Mouse (Mus musculus) heart, postnatal 0 days (tissue): ENCODE measurements around the gene Vmn2r13. TPM values are rescaled to one million over a fixed set of nuclear protein-coding genes. Genes with fewer than 3 reads are reported as not detected.
"Not testable (repeated sequence)": the region's sequence is repeated elsewhere in the genome, so short reads cannot be mapped to it uniquely, and the experiment has no call there.

Experiments
- ATAC-seq: fragments of 200-750 bp; cut with Nextera tagmentation; 2 replicates; pipeline ENCODE4 v1.8.0; 2017; ENCODE audit warnings: low read depth, moderate number of reproducible peaks, moderate library complexity; ENCODE audit not compliant: insufficient read depth
- DNase-seq: peaks from one replicate; pipeline ENCODE4 v3.0.0-alpha.2; 2016; ENCODE audit warnings: low spot score
- H3K27ac ChIP-seq: fragments of 300-500 bp; sonication (generic); 2 replicates; pipeline ENCODE4 v1.5.1; 2014; ENCODE audit warnings: low read depth, mild to moderate bottlenecking
- H3K27me3 ChIP-seq: fragments of 300-500 bp; sonication (generic); 2 replicates; pipeline ENCODE4 v1.6.1; 2014; ENCODE audit warnings: low read length, mixed read lengths; ENCODE audit not compliant: control insufficient read depth, insufficient read depth
- H3K36me3 ChIP-seq: fragments of 300-500 bp; sonication (generic); replicated peaks from 2 replicates; pipeline ENCODE4 v1.6.1; 2014; ENCODE audit warnings: low read length, mixed read lengths; ENCODE audit not compliant: control insufficient read depth, insufficient read depth
- H3K4me1 ChIP-seq: fragments of 300-500 bp; sonication (generic); 2 replicates; pipeline ENCODE4 v1.6.1; 2014; ENCODE audit warnings: antibody characterized with exemption; ENCODE audit not compliant: control insufficient read depth, insufficient read depth
- H3K4me2 ChIP-seq: fragments of 300-500 bp; sonication (generic); 2 replicates; pipeline ENCODE4 v1.6.1; 2014; ENCODE audit warnings: low read depth, mild to moderate bottlenecking, low read length, moderate library complexity
- H3K4me3 ChIP-seq: fragments of 300-500 bp; sonication (generic); 2 replicates; pipeline ENCODE4 v1.5.1; 2014; ENCODE audit warnings: low read depth, low read length
- H3K9ac ChIP-seq: fragments of 300-500 bp; sonication (generic); replicated peaks from 2 replicates; pipeline ENCODE4 v1.6.1; 2014; ENCODE audit warnings: low read depth, low read length, mixed read lengths
- H3K9me3 ChIP-seq: fragments of 300-500 bp; sonication (generic); replicated peaks from 2 replicates; pipeline ENCODE4 v1.6.1; 2016; ENCODE audit warnings: low read length; ENCODE audit not compliant: control insufficient read depth
- CTCF ChIP-seq: IDR thresholded peaks from 2 replicates; pipeline ENCODE4 v1.5.1; 2016; ENCODE audit warnings: antibody characterized with exemption, control low read depth, low read depth
- EP300 ChIP-seq: IDR thresholded peaks from 2 replicates; pipeline ENCODE4 v1.6.1; 2016; ENCODE audit warnings: antibody characterized with exemption, low read depth
- WGBS: fragments of 180-500 bp; shearing (Covaris S2); extraction: QIAGEN DNeasy Blood & Tissue Kit; methylation state at CpG from one replicate; pipeline ENCODE4 v1.1.7; 2014; 5-methylcytosine and 5-hydroxymethylcytosine counted together
- polyA plus RNA-seq: library from polyadenylated mRNA; unstranded; fragments of >200 nt; fragmentation: Nextera tagmentation; extraction: Ambion mirVana; gene quantifications from 2 replicates; pipeline ENCODE4 v1.2.1, GENCODE M21; 2015
- total RNA-seq: library from RNA; depleted of rRNA; stranded (reverse); fragments of >200 nt; gene quantifications from 2 replicates; pipeline ENCODE4 v1.2.3, GENCODE M21; 2014; ENCODE audit warnings: low replicate concordance; rRNA removed

The Vmn2r13 gene
- total RNA-seq, result not detected in 2 replicates
- polyA plus RNA-seq, result not detected in 2 replicates

DNA sequence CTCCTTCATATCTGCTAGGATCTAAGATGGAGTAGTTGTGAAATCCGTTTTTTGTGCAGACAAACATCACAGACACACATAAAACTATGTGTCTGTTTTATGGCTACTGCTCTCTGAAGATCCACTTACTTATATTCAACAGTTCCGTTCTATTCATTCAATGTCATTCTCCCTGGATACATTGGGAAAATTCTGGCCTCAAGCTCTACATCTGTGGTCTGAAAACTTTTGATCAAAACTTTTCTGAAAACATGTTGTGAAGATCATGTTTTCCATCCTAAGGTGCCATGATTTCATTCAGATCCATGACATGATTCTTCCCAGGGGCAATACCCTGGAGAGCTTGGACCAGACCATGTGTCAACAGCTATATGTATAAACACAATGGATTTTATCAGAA, at the start of gene Vmn2r13:
TSS of gene Vmn2r13 (minus strand) at position 101 of the 400 bp plus-strand sequence.
- not testable (repeated sequence) for H3K36me3 ChIP-seq, ATAC-seq, H3K4me1 ChIP-seq, H3K4me2 ChIP-seq, H3K4me3 ChIP-seq, DNase-seq, H3K9me3 ChIP-seq, H3K9ac ChIP-seq, H3K27ac ChIP-seq, H3K27me3 ChIP-seq
- WGBS, result 46% methylated on average over 2 of the region's 2 CpGs

DNA sequence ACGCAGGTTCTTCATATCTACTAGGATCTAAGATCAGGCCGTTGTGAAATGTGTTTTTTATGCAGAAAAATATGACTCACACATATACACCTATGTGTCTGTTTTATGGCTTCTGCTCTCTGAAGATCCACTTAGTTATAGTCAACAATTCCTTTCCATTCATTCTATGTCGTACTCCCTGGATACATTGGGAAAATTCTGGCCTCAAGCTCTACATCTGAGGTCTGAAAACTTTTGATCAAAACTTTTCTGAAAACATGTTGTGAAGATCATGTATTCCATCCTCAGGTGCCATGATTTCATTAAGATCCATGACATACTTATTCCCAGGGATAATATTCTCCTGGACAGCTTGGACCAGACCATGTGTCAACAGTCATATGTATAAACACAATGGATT, 32.6 kb upstream of the Vmn2r13 start, which contains the start of gene Vmn2r14:
TSS of gene Vmn2r14 (minus strand) at position 101 of the 400 bp plus-strand sequence.
- no peak for TF ChIP-seq EP300
- TF ChIP-seq CTCF, result no peak
- no peaks in the 10 kb centered on the region for H3K4me1 ChIP-seq
- no peak within 1 kb of the TSS for H3K4me3 ChIP-seq
- H3K27me3 ChIP-seq, result no peaks in the 10 kb centered on the region
- DNase-seq (no peak), ATAC-seq (no peak)
- no peak within 1 kb of the TSS for H3K9ac ChIP-seq
- no peak within 1 kb of the TSS for H3K4me2 ChIP-seq
- H3K27ac ChIP-seq, result no peak within 1 kb of the TSS
- no peaks in the 10 kb centered on the region for H3K9me3 ChIP-seq
- 47% methylated on average over 3 of the region's 3 CpGs for WGBS
- H3K36me3 ChIP-seq, result no peaks in the 10 kb centered on the region

DNA sequence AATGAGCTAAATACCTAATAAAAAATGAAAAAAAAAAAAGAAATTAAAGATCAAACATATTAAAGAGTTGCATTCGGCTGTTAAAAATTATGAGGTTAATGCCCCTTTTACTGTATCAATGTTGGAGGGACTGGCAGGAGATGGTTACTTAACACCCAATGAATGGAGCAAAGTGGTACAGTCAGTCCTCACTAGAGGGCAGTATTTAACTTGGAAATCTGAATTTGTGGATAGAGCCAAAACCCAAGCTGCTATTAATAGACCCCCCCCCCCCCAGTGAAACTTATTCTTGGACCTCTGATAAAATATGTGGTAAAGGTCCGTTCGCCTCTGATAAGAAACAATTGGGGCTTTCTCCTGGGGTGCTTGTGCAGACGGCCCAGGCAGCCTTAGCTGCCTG, 25.1 kb downstream of the Vmn2r13 start:
- not testable (repeated sequence) for H3K4me2 ChIP-seq, H3K9ac ChIP-seq, H3K9me3 ChIP-seq, ATAC-seq, H3K4me1 ChIP-seq, DNase-seq, H3K4me3 ChIP-seq, H3K27me3 ChIP-seq, H3K27ac ChIP-seq, H3K36me3 ChIP-seq
- WGBS, result 60% methylated on average over 4 of the region's 4 CpGs

DNA sequence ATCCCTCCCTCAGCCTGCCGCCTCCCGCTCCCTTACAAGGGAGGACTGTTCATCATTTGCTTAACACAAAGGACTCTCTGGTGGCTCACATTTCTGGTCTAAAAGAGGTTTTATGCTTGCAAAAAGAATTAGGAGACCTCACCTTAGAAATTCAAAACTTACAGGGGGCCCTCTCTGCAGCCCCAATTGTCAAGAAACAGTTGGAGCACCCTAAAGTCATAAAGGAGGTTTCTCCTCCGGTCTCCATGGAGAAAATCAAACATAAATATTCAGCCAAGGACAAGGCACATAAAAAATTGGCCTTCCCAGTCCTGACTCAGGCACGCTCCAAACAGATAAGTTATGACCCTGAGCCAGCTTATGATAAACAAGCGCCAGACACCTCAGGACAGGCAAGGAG, 31.9 kb downstream of the Vmn2r13 start:
- H3K4me3 ChIP-seq, result no peak overlapping the region
- WGBS, result 75% methylated on average over 5 of the region's 5 CpGs
- H3K9ac ChIP-seq, result no peak overlapping the region
- H3K27ac ChIP-seq, result no peak overlapping the region
- H3K4me2 ChIP-seq, result no peak overlapping the region
- no peak for ATAC-seq
- DNase-seq, result no peak
- H3K9me3 ChIP-seq, result no peaks in the 10 kb centered on the region
- H3K36me3 ChIP-seq, result no peaks in the 10 kb centered on the region
- H3K27me3 ChIP-seq, result no peaks in the 10 kb centered on the region
- H3K4me1 ChIP-seq, result no peaks in the 10 kb centered on the region
- TF ChIP-seq CTCF (no peak), EP300 (no peak)

DNA sequence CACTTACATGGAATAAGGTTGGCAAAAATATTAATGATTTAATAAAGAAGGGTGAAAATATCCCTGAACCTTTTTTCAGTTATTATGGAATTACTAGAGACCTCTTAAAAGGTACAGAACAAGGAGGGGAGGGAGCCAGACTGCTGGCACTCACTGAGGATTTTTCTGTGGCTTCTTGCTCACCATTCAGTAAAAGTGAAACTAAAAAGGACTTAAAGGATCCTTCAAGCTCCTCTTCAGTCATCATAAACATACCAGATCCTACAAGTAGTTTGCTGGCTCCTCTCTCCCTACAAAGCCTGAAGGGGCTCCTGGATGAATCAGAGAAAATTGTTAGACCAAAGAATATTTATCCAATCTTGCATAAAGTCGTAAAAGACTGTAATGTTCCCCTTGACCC, 32.4 kb downstream of the Vmn2r13 start:
- WGBS, result 50% methylated on average over 1 of the region's 1 CpGs
- H3K4me3 ChIP-seq, H3K4me2 ChIP-seq, DNase-seq, H3K27ac ChIP-seq, H3K36me3 ChIP-seq, H3K9ac ChIP-seq, ATAC-seq, H3K9me3 ChIP-seq, H3K27me3 ChIP-seq, H3K4me1 ChIP-seq: not testable (repeated sequence)

DNA sequence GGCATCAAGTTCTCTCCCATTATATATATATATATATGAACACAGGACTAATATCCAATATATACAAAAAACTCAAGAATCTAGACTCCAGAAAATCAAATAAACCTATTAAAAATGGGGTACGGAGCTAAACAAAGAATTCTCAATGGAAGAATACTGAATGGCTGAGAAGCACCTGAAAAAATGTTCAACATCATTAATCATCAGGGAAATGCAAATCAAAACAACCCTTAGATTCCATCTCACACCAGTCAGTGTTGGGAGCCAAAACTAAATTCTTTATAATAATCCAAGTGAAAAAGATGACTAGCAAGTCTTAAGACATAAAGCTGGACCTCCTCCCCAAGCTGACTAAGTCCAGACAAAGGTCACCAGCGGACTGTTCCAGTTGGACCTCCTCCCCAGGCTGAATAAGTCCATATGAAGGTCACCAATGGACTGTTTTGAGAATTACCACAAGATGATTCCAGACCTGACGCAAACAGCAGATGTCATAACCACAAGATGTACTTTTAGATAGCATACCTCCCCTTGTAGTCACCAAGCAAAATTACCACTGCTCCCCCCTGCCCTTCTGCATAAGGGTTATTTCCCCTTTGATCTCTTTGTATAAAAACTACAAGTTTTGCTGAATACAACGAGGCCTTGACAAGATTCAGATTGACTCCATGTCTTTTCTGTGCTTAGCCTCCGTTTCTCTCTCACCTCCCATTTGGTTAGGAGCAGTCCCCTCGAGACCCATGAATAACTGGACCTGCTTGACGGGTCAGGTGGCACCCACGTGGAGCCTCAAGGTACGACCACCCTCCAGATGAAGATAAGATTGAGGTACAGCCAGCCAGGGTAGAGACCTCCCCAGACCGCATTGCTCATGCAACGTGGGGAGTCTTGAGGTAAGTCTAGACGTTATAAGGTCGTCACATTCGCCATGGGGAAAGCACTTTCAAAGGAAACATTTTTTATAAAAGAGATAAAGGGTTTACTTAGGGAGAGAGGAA, 33.2 kb downstream of the Vmn2r13 start:
- H3K27ac ChIP-seq, H3K4me1 ChIP-seq, H3K4me2 ChIP-seq, DNase-seq, H3K9ac ChIP-seq, H3K36me3 ChIP-seq, H3K4me3 ChIP-seq, H3K27me3 ChIP-seq, H3K9me3 ChIP-seq, ATAC-seq: not testable (repeated sequence)
- WGBS, result 61% methylated on average over 14 of the region's 14 CpGs
